Mouse (Mus musculus) heart, adult 2 months (tissue): ENCODE measurements around the gene Tubb5.

Source experiments
- CTCF ChIP-seq: fragments of 200-600 bp; IDR thresholded peaks from 2 replicates; pipeline ENCODE4 v1.8.1; 2022; ENCODE audit warnings: antibody characterized with exemption, mild to moderate bottlenecking, moderate library complexity
- EP300 ChIP-seq: fragments of 200-500 bp; IDR thresholded peaks from 2 replicates; pipeline ENCODE4 v1.6.1; 2011; ENCODE audit warnings: low read depth, low read length, control low read depth; ENCODE audit not compliant: insufficient read depth
- POLR2A ChIP-seq: fragments of 200-500 bp; IDR thresholded peaks from 2 replicates; pipeline ENCODE4 v1.6.1; 2011; ENCODE audit warnings: mild to moderate bottlenecking, low read depth, low read length, control low read depth; ENCODE audit not compliant: insufficient read depth

DNA sequence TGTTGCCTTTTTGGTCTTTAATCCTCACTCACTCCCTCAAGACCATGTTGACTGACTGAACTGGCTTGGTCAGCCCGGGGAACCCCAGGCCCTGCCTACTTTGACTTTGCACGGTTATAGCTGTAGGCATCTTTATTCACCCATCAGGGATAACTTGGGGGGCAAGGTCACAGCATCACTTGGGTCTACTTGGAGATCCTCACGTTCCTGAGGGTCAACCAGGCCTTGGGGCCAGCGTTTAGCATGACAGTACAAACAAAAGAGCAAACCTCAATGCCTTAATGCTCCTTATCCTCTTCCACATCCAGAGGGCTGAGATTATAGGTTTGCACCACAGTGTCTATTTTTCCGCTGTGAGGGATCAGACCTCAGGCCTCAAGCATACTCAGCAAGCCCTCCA is 25.8 kb downstream of the Tubb5 start:
- TF ChIP-seq POLR2A (no peak), CTCF (no peak), EP300 (no peak)
